Mouse (Mus musculus): Measurements from ENCODE around the gene Prim1. TPM values are rescaled to one million over a fixed set of nuclear protein-coding genes. Genes with fewer than 3 reads are reported as not detected.
A peak's percentile ranks its signal among the peaks of the same experiment; 100 is the strongest.
"Not testable (repeated sequence)": the region's sequence is repeated elsewhere in the genome, so short reads cannot be mapped to it uniquely, and the experiment has no call there.

The Prim1 gene
- polyA plus RNA-seq, 1 experiment: 30.9 TPM

DNA sequence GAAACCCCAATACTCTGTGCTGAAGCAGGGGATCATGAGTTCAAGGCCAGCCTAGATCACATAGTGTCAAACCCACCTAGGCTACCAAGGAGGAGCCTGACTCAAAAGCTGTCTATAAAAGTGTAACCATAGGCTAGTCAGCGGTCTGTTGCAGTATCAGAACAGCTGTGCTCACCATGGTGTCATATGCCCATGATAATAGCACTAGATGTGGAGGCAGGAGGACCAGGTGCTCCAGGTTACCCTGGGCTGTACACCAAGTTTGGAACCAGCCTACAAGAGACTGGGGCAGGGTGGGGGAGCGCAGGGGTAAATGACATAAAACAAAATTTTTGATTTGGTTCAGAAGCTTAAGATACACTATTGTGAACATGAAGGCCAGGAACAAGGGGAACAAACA lies 34.8 kb downstream of the Prim1 start:
- no peak for TF ChIP-seq CTCF (IDR thresholded peaks at IDR 0.05; ENCODE audit: borderline replicate concordance, insufficient read depth, low read length)
- no peak for TF ChIP-seq POLR2A (IDR thresholded peaks at IDR 0.05; ENCODE audit: low read depth, low read length)
- H3K4me3 ChIP-seq (ENCODE audit: insufficient read depth, low read length): no peak overlapping the region
- no peaks in the 10 kb centered on the region for H3K4me1 ChIP-seq (ENCODE audit: control insufficient read depth, insufficient read depth, low read length)
- H3K27ac ChIP-seq (ENCODE audit: insufficient read depth, low read length): no peak overlapping the region

DNA sequence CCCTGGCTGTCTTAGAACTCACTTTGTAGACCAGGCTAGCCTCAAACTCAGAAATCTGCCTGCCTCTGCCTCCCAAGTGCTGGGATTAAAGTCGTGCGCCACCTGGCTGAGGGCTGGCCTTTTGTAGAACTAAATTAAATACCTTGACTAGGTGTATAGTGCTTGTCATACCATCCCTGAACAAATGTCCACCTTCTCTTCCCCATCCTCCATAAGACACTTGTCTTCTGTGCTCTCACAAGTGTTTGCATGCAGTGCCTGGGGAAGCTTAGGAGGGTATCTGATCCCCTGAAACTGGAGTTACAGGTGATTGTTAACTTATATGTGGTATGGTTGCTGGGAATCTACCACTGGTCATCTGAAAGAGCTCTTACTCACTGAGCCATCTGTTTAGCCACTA lies 35.4 kb downstream of the Prim1 start:
- no peak overlapping the region for H3K27ac ChIP-seq (ENCODE audit: insufficient read depth, low read length)
- H3K4me1 ChIP-seq (ENCODE audit: control insufficient read depth, insufficient read depth, low read length): no peaks in the 10 kb centered on the region
- no peak for TF ChIP-seq POLR2A (IDR thresholded peaks at IDR 0.05; ENCODE audit: low read depth, low read length)
- no peak for TF ChIP-seq CTCF (IDR thresholded peaks at IDR 0.05; ENCODE audit: borderline replicate concordance, insufficient read depth, low read length)
- H3K4me3 ChIP-seq (ENCODE audit: insufficient read depth, low read length): no peak overlapping the region

DNA sequence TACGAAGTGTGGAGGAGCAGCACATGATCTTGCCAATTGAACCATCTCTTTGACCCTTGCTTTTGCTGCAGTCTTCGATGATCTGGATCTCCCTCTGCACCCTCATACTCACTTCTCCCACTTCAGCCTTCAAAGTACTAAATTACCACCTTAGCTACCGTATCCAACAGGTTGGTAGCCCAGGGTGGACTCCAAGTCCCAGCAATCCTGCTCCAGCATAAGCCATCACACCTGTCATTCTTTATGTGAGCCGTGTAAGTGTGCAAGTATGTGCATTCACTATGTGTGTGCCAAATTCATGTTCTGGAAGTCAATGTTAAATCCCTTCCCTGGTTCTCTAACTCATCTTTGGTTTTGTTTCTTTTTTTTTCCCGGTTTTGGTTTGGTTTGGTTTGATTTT lies 36.6 kb downstream of the Prim1 start:
- no peak for TF ChIP-seq POLR2A (IDR thresholded peaks at IDR 0.05; ENCODE audit: low read depth, low read length)
- TF ChIP-seq CTCF (IDR thresholded peaks at IDR 0.05; ENCODE audit: borderline replicate concordance, insufficient read depth, low read length): no peak
- no peak overlapping the region for H3K4me3 ChIP-seq (ENCODE audit: insufficient read depth, low read length)
- H3K27ac ChIP-seq (ENCODE audit: insufficient read depth, low read length): no peak overlapping the region
- no peaks in the 10 kb centered on the region for H3K4me1 ChIP-seq (ENCODE audit: control insufficient read depth, insufficient read depth, low read length)

DNA sequence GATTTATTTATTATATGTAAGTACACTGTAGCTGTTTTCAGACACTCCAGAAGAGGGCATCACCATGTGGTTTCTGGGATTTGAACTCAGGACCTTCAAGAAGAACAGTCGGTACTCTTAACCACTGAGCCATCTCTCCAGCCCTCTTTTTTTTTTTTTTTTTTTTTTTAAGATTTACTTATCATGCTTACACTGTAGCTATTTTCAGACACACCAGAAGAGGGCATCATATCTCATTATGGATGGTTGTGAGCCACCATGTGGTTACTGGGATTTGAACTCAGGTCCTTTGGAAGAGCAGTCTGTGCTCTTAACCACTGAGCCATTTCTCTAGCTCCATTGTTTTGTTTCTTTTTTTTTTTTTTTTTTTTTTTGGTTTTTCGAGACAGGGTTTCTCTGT lies 37.2 kb downstream of the Prim1 start:
- not testable (repeated sequence) for H3K4me3 ChIP-seq (ENCODE audit: insufficient read depth, low read length); H3K4me1 ChIP-seq (ENCODE audit: control insufficient read depth, insufficient read depth, low read length); H3K27ac ChIP-seq (ENCODE audit: insufficient read depth, low read length)

DNA sequence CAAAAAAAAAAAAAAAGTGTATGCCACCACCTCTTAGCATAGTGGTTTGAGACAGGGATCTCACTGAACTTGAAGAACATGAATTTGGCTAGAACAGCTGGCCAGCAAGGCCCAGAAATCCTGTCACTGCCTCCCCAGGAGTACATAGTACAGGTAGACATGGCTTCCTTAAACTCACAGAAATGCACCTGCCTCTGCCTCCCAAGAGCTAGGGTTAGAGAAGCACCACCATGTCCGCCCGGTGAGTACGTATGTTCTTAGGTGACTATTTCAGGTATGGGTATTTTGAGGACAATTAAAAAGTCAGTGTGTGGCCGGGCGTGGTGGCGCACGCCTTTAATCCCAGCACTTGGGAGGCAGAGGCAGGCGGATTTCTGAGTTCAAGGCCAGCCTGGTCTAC lies 38.0 kb downstream of the Prim1 start:
- Histone ChIP-seq H3K27ac (ENCODE audit: insufficient read depth, low read length) (no peak overlapping the region), H3K4me3 (ENCODE audit: insufficient read depth, low read length) (no peak overlapping the region), H3K4me1 (ENCODE audit: control insufficient read depth, insufficient read depth, low read length) (no peaks in the 10 kb centered on the region)
- TF ChIP-seq POLR2A (IDR thresholded peaks at IDR 0.05; ENCODE audit: low read depth, low read length) (no peak), CTCF (IDR thresholded peaks at IDR 0.05; ENCODE audit: borderline replicate concordance, insufficient read depth, low read length) (no peak)

DNA sequence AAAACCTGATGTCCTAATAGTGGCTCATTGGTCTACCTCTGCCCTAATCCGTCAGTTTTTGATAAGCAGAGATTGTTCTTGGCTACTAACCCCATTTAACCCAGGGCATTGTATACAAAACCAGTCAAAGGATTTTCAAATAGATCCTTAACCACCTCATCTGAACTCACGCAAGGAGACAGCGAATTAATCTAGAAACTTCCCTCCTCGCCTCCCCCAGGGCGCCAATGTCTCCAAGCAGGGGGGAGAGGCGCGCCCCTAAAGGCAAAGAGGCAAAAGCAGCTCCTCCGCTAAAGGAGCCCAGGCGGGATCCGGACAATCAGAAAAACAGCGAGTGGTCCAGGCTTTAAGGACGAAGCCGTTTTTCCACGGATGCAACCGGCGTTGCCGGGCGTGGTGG lies 43.2 kb downstream of the Prim1 start:
- peak overlapping the region; percentile 84 for H3K4me3 ChIP-seq (ENCODE audit: insufficient read depth, low read length)
- no peak for TF ChIP-seq POLR2A (IDR thresholded peaks at IDR 0.05; ENCODE audit: low read depth, low read length)
- TF ChIP-seq CTCF (IDR thresholded peaks at IDR 0.05; ENCODE audit: borderline replicate concordance, insufficient read depth, low read length): no peak
- peak overlapping the region; percentile 98 for H3K27ac ChIP-seq (ENCODE audit: insufficient read depth, low read length)

DNA sequence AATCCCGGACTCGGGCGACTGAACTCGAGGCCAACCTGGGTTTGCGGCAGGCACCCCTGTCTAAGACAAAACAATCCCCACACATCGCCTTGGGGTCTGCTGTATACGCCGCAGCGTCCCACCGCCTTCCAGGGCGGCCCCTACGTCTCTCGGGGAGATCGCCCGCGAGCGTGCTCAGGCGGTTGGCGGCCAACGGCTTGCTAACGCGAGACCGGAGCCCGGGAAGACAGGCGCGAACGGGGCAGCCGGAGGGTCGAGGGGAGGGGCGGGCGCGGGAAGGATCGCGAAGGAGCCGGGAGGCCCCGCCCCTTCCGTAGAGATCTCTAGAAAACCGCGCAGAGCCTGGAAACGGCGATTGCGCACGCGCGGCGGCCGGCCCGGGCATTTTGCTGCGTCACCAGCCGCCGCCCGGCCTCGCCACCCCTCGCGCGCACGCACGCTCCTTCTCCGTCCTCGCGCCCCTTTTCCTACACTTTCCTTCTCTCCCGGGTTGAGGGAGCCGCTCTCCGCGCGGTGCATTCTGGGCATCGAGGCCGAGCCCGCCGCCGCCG lies 43.7 kb downstream of the Prim1 start, which contains the start of gene Ptges3:
Ptges3 (plus strand) TSS at position 354 of the 551 bp plus-strand sequence.
- peak within 1 kb of the TSS; percentile 84 for H3K4me3 ChIP-seq (ENCODE audit: insufficient read depth, low read length)
- peaks cover 4% of the 10 kb centered on the region for H3K4me1 ChIP-seq (ENCODE audit: control insufficient read depth, insufficient read depth, low read length)
- no peak for TF ChIP-seq CTCF (IDR thresholded peaks at IDR 0.05; ENCODE audit: borderline replicate concordance, insufficient read depth, low read length)
- peak; percentile 77 for TF ChIP-seq POLR2A (IDR thresholded peaks at IDR 0.05; ENCODE audit: low read depth, low read length)
- H3K27ac ChIP-seq (ENCODE audit: insufficient read depth, low read length): peak within 1 kb of the TSS; percentile 98

More for the DNA sequence above, 43.2 kb downstream of the Prim1 start:
- peaks cover 3% of the 10 kb centered on the region for H3K4me1 ChIP-seq (ENCODE audit: control insufficient read depth, insufficient read depth, low read length)

DNA sequence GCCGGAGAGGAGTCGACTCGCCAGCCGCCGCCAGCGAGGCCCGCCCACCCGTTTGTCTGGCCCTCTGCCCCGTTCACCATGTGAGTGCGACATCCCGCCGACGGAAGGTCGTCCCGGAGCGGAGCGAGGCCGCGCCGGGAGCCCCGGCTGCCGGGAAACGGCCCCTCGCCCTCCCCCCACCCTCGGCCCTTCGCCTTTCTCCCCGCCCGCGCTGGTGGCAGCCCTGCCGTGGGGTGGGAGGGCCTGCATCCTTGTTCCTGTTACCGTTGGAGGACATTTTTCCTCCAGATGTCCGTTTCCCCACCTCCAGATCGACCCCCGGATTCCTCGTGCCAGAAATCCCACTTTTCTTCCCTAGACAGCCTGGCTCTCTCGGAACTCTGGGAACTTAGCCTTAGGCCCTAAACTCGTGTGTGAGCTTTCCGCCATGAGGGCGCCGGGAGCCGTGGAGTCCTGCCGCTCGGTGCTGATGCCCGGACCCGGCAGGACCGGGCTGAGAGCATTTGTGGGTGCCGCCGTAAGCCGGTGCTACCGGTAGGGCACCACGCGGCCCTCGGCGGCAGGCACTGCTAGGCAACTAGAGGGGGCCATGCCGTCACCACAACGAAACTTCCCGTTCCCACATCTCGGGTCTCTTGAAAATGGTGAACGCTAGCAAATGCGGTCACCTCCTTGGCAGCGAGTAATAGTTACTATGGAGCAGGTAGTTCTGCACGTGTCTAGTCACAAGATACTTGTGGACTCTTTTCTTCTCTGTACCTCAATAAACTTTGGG lies 44.4 kb downstream of the Prim1 start:
- Histone ChIP-seq H3K27ac (ENCODE audit: insufficient read depth, low read length) (peak overlapping the region; percentile 87), H3K4me3 (ENCODE audit: insufficient read depth, low read length) (peak overlapping the region; percentile 82), H3K4me1 (ENCODE audit: control insufficient read depth, insufficient read depth, low read length) (peaks cover 8% of the 10 kb centered on the region)
- TF ChIP-seq CTCF (IDR thresholded peaks at IDR 0.05; ENCODE audit: borderline replicate concordance, insufficient read depth, low read length) (no peak), POLR2A (IDR thresholded peaks at IDR 0.05; ENCODE audit: low read depth, low read length) (no peak)

DNA sequence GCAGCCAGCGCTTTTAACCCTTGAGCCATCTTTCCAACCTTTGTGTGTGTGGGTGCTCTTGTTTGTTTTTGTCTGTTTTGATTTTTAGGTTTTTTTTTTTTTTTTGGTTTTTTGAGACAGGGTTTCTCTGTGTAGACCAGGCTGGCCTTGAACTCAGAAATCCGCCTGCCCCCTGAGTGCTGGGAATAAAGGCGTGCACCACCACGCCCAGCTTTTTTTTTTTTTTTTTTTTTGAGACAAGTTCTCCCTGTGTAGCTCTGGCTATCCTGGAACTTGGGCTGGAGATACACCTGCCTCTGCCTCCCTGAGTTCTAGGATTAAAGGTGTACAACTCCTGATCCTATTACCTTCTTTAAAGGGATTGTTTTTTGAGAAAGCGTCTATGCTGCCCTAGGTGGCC lies 46.1 kb downstream of the Prim1 start:
- TF ChIP-seq POLR2A (IDR thresholded peaks at IDR 0.05; ENCODE audit: low read depth, low read length) (no peak), CTCF (IDR thresholded peaks at IDR 0.05; ENCODE audit: borderline replicate concordance, insufficient read depth, low read length) (no peak)
- Histone ChIP-seq H3K4me3 (ENCODE audit: insufficient read depth, low read length) (peak overlapping the region; percentile 82), H3K4me1 (ENCODE audit: control insufficient read depth, insufficient read depth, low read length) (peaks cover 8% of the 10 kb centered on the region), H3K27ac (ENCODE audit: insufficient read depth, low read length) (no peak overlapping the region)

DNA sequence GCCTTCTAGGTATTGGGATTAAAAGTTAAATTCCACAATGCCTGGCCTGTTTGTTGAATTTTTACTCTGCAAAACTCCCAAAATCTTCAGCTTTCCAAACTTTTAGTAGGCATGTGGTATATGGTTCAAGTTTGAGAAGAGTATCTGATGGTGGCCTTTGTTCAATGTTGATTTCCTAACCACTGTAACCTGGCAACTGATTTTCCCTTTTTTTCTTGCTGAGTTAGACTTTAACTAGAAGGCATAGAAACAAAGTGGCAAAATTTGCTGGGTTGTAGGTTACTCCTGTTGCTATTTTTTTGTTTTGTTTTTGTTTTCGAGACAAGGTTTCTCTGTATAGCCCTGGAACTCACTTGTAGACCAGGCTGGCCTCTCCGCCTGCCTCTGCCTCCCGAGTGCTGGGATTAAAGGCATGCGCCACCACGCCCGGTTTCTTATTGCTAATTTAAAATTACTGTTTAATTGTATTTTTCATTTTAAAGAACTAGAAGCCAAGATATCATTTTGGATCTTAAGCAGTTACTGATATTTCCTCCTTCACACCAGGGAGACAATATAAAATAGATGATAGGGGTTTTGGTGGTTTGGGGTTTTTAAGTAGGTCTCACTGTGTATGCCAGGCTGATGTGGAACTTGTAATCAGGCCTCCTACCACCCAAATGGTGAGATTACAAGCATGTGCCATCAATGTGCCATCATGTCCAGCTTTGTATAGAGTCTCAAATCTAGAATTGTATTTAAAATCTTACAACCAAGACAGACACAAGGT lies 47.4 kb downstream of the Prim1 start:
- no peak for TF ChIP-seq POLR2A (IDR thresholded peaks at IDR 0.05; ENCODE audit: low read depth, low read length)
- Histone ChIP-seq H3K4me3 (ENCODE audit: insufficient read depth, low read length) (no peak overlapping the region), H3K27ac (ENCODE audit: insufficient read depth, low read length) (no peak overlapping the region), H3K4me1 (ENCODE audit: control insufficient read depth, insufficient read depth, low read length) (peaks cover 8% of the 10 kb centered on the region)

All from embryonic fibroblast, embryonic 13.5 days (primary cell).